Mouse (Mus musculus) C2C12 (cell line): ENCODE data around the gene Map3k15.

ENCODE experiments used
- CTCF ChIP-seq: IDR thresholded peaks from one replicate; pipeline ENCODE4 v1.5.1; 2011; ENCODE audit not compliant: control insufficient read depth, insufficient read depth, insufficient read length
- MAX ChIP-seq: IDR thresholded peaks from one replicate; pipeline ENCODE4 v1.6.1; 2011; ENCODE audit warnings: mild to moderate bottlenecking, control low read depth
- MYOG ChIP-seq: IDR thresholded peaks from one replicate; pipeline ENCODE4 v1.6.1; 2011; ENCODE audit not compliant: control insufficient read depth, insufficient read length; ENCODE audit errors: extremely low read depth
- USF1 ChIP-seq: IDR thresholded peaks from one replicate; pipeline ENCODE4 v1.6.1; 2011; ENCODE audit warnings: low read depth, mild to moderate bottlenecking, control low read depth, moderate library complexity

GRCm38 (mm10) chrX:160054643-160055042, 66.4 kb downstream of the Map3k15 start:
- TF ChIP-seq CTCF = no peak
- no peak for TF ChIP-seq MAX
- no peak for TF ChIP-seq USF1
- no peak for TF ChIP-seq MYOG
